Mouse (Mus musculus): ENCODE measurements around the gene Vamp4. TPM values are rescaled to one million over a fixed set of nuclear protein-coding genes. Genes with fewer than 3 reads are reported as not detected.

Gene Vamp4
- total and polyA plus RNA-seq, 3 experiments: 9.6 to 17.1 TPM; not detected in 1

GRCm38 (mm10) chr1:162623895-162624294 lies 53.6 kb downstream of the Vamp4 start:
- H3K79me2 ChIP-seq (ENCODE audit: control insufficient read depth, insufficient read depth, low read length, poor library complexity): no peaks in the 10 kb centered on the region
- H3K36me3 ChIP-seq (ENCODE audit: control insufficient read depth in 1 of 2, insufficient read depth in 2 of 2, low read length in 2 of 2): peaks cover 0 to 9% of the 10 kb centered on the region in 2 experiments; a peak in 2 of 4 replicates
- peak; percentile 17 for DNase-seq (ENCODE audit: low read depth, low spot score)
- H3K9me3 ChIP-seq (replicated peaks; ENCODE audit: insufficient read depth, low read length): no peaks in the 10 kb centered on the region
- peaks cover 1 to 14% of the 10 kb centered on the region in 2 experiments; a peak in 3 of 4 replicates for H3K4me1 ChIP-seq (ENCODE audit: control insufficient read depth in 1 of 2, insufficient read depth in 2 of 2, low read length in 2 of 2)
- peak overlapping the region; percentile 30; the same call in 1 of the 2 replicates for H3K9ac ChIP-seq (ENCODE audit: control insufficient read depth, low read depth, low read length, poor library complexity, severe bottlenecking)
- H3K27ac ChIP-seq (ENCODE audit: control insufficient read depth, low read depth, low read length): peak overlapping the region; percentile 24; the same call in 1 of the 2 replicates
- no peak overlapping the region for H3K4me3 ChIP-seq (ENCODE audit: control insufficient read depth in 1 of 2, insufficient read depth in 1 of 2, low read depth in 2 of 2, low read length in 2 of 2)
- TF ChIP-seq SIN3A (IDR thresholded peaks at IDR 0.05; ENCODE audit: low read length) (peak; percentile 27; the same call in 1 of the 2 replicates), MYB (IDR thresholded peaks at IDR 0.05; ENCODE audit: low read depth, low read length) (no peak), ZC3H11A (IDR thresholded peaks at IDR 0.05; ENCODE audit: low read depth, low read length) (no peak), KAT2A (conservative IDR thresholded peaks at IDR 0.05; ENCODE audit: low read depth, low read length) (no peak)
- H3K27me3 ChIP-seq (ENCODE audit: control insufficient read depth in 1 of 2, insufficient read depth in 2 of 2, low read length in 2 of 2): no peaks in the 10 kb centered on the region

- no peaks in the 10 kb centered on the region for H3K27me3 ChIP-seq (ENCODE audit: control insufficient read depth in 1 of 2, insufficient read depth in 2 of 2, low read length in 2 of 2)
- H3K9me3 ChIP-seq (replicated peaks; ENCODE audit: insufficient read depth, low read length): no peaks in the 10 kb centered on the region
- H3K9ac ChIP-seq (ENCODE audit: control insufficient read depth, low read depth, low read length, poor library complexity, severe bottlenecking): peak overlapping the region; percentile 56
- H3K79me2 ChIP-seq (ENCODE audit: control insufficient read depth, insufficient read depth, low read length, poor library complexity): no peaks in the 10 kb centered on the region
- H3K4me3 ChIP-seq (ENCODE audit: control insufficient read depth in 1 of 2, insufficient read depth in 1 of 2, low read depth in 2 of 2, low read length in 2 of 2): peak overlapping the region in 1 of 2 experiments; percentile 18; a peak in 2 of 4 replicates
- H3K27ac ChIP-seq (ENCODE audit: control insufficient read depth, low read depth, low read length): peak overlapping the region; percentile 72
- peak; percentile 95 for DNase-seq (ENCODE audit: low read depth, low spot score)
- H3K36me3 ChIP-seq (ENCODE audit: control insufficient read depth in 1 of 2, insufficient read depth in 2 of 2, low read length in 2 of 2): peaks cover 0 to 9% of the 10 kb centered on the region in 2 experiments; a peak in 2 of 4 replicates
- H3K4me1 ChIP-seq (ENCODE audit: control insufficient read depth in 1 of 2, insufficient read depth in 2 of 2, low read length in 2 of 2): peaks cover 1 to 14% of the 10 kb centered on the region in 2 experiments; a peak in 3 of 4 replicates
- TF ChIP-seq USF2 (IDR thresholded peaks at IDR 0.05; ENCODE audit: borderline replicate concordance in 1 of 2, insufficient read depth in 1 of 2, low read depth in 1 of 2, low read length in 2 of 2): no peak
- no peak for TF ChIP-seq USF1 (IDR thresholded peaks at IDR 0.05; ENCODE audit: low read depth, low read length)
- no peak for TF ChIP-seq HCFC1 (IDR thresholded peaks at IDR 0.05; ENCODE audit: low read depth, low read length)
- peak; percentile 24; the same call in 1 of the 2 replicates for TF ChIP-seq TAL1 (IDR thresholded peaks at IDR 0.05; ENCODE audit: low read length)
- TF ChIP-seq KAT2A (conservative IDR thresholded peaks at IDR 0.05; ENCODE audit: low read depth, low read length): no peak
- TF ChIP-seq E2F4 (IDR thresholded peaks at IDR 0.05; ENCODE audit: borderline replicate concordance, low read depth, low read length): no peak
- TF ChIP-seq ELF1 (IDR thresholded peaks at IDR 0.05; ENCODE audit: low read depth, low read length): peak; percentile 43; the same call in 1 of the 2 replicates
- no peak for TF ChIP-seq GABPA (IDR thresholded peaks at IDR 0.05; ENCODE audit: low read depth, low read length)
- no peak for TF ChIP-seq TCF12 (IDR thresholded peaks at IDR 0.05; ENCODE audit: low read depth, low read length)
- TF ChIP-seq ZC3H11A (IDR thresholded peaks at IDR 0.05; ENCODE audit: low read depth, low read length): no peak
- peak; percentile 50; the same call in 1 of the 2 replicates for TF ChIP-seq BHLHE40 (IDR thresholded peaks at IDR 0.05; ENCODE audit: borderline replicate concordance, low read depth, low read length)
- no peak for TF ChIP-seq NELFE (IDR thresholded peaks at IDR 0.05; ENCODE audit: low read depth, low read length)
- no peak for TF ChIP-seq JUND (IDR thresholded peaks at IDR 0.05; ENCODE audit: low read depth, low read length)
- TF ChIP-seq ZNF384 (IDR thresholded peaks at IDR 0.05; ENCODE audit: low read depth, low read length): peak; percentile 61
- no peak for TF ChIP-seq CHD1 (IDR thresholded peaks at IDR 0.05; ENCODE audit: low read depth, low read length)
- no peak for TF ChIP-seq RCOR1 (IDR thresholded peaks at IDR 0.05; ENCODE audit: low read depth, low read length)
- no peak for TF ChIP-seq MYB (IDR thresholded peaks at IDR 0.05; ENCODE audit: low read depth, low read length)
- TF ChIP-seq MAX (IDR thresholded peaks at IDR 0.05; ENCODE audit: low read length): no peak; the same call in none of the 2 replicates
- TF ChIP-seq ZKSCAN1 (IDR thresholded peaks at IDR 0.05; ENCODE audit: low read depth, low read length): no peak
- TF ChIP-seq SIN3A (IDR thresholded peaks at IDR 0.05; ENCODE audit: low read length): peak; percentile 65
- TF ChIP-seq CTCF (IDR thresholded peaks at IDR 0.05 in 2 of 3, conservative IDR thresholded peaks at IDR 0.05 in 1 of 3; ENCODE audit: control insufficient read depth in 1 of 3, insufficient read depth in 1 of 3, low read depth in 2 of 3, low read length in 3 of 3, poor library complexity in 1 of 3, severe bottlenecking in 1 of 3): no peak
- 0 out of 2 replicates have a peak, but pooled peaks have one; percentile 62 for TF ChIP-seq MYC (IDR thresholded peaks at IDR 0.05; ENCODE audit: low read depth, low read length)
- TF ChIP-seq POLR2AphosphoS2 (IDR thresholded peaks at IDR 0.05; ENCODE audit: low read length): no peak
- no peak for TF ChIP-seq SMC3 (IDR thresholded peaks at IDR 0.05; ENCODE audit: low read depth, low read length)
- no peak for TF ChIP-seq MXI1 (IDR thresholded peaks at IDR 0.05; ENCODE audit: low read depth, low read length)
- no peak for TF ChIP-seq RAD21 (IDR thresholded peaks at IDR 0.05; ENCODE audit: low read depth, low read length)
- no peak for TF ChIP-seq POLR2A (IDR thresholded peaks at IDR 0.05; ENCODE audit: control insufficient read depth in 1 of 2, insufficient read depth in 1 of 2, low read depth in 1 of 2, low read length in 2 of 2, poor library complexity in 1 of 2)
- 0 out of 2 replicates have a peak, but pooled peaks have one; percentile 18 for TF ChIP-seq TBP (IDR thresholded peaks at IDR 0.05; ENCODE audit: low read depth, low read length)
- TF ChIP-seq MAZ (IDR thresholded peaks at IDR 0.05; ENCODE audit: low read depth, low read length): no peak
- TF ChIP-seq ETS1 (IDR thresholded peaks at IDR 0.05; ENCODE audit: low read depth, low read length): 0 out of 2 replicates have a peak, but pooled peaks have one; percentile 44
- no peak for TF ChIP-seq MAFK (IDR thresholded peaks at IDR 0.05; ENCODE audit: borderline replicate concordance, low read depth, low read length)
Measured at GRCm38 (mm10) chr1:162625229-162625628, 54.9 kb downstream of the Vamp4 start.

Data from MEL (cell line).